Mouse (Mus musculus): ENCODE measurements around the gene Slc11a2. TPM values are rescaled to one million over a fixed set of nuclear protein-coding genes. Genes with fewer than 3 reads are reported as not detected.
"Not testable (repeated sequence)": the region's sequence is repeated elsewhere in the genome, so short reads cannot be mapped to it uniquely, and the experiment has no call there.

Gene Slc11a2
- total RNA-seq, 2 experiments from 2014 or later, result 38.4 to 52.0 TPM

DNA sequence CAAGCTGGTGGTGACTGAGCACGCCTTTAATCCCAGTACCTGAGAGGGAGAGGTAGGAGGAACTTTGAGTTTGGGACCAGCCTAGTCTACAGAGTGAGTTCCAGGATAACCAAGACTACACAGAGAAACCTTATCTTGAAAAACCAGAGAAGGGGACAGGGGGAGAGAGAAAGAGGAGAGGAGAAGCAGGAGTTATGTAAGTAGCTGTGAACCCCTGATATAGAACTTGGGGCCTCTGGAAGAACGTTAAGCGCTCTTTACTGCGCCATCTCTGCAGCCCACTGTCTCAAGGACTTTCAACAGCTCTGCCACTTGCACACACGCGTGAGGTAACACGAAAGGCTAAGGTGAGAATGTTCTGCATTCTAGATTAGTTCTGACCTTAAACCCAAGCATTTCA lies 33.3 kb downstream of the Slc11a2 start:
- TF ChIP-seq CTCF (IDR thresholded peaks at IDR 0.05), result no peak
- no peak for DNase-seq
- Histone ChIP-seq H3K4me3 (no peak overlapping the region), H3K27ac (no peak overlapping the region; the same call in 1 of the 2 replicates)
- intact Hi-C loops (cut with DNase I), result no loop called here

DNA sequence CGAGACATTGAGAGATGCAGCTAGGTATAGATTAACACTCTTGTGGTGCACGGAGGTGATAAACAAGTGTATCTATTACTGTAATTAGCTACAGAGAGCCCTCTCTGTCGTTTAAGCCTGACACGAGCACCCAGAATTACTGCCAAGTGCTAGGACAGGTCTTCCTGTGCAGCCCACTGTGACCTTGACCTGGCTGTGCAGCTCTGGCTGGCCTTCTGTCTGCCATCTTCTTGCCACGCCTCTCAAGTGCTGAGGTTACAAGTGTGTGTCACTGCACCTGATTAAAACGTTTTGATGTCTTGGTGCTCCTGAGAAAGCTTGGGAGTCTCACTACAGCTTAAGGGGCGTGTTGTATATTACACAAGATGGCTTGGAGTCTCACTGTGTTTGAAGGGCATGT lies 33.8 kb downstream of the Slc11a2 start:
- peak overlapping the region; percentile 73 for H3K27ac ChIP-seq
- intact Hi-C loops (cut with DNase I), result no loop called here
- H3K4me3 ChIP-seq, result no peak overlapping the region
- no peak for DNase-seq
- TF ChIP-seq CTCF (IDR thresholded peaks at IDR 0.05), result no peak

GRCm38 (mm10) chr15:100388886-100389285 lies 36.0 kb downstream of the Slc11a2 start:
- H3K4me3 ChIP-seq, result no peak overlapping the region
- intact Hi-C loops (cut with DNase I), result no loop called here
- H3K27ac ChIP-seq, result peak overlapping the region; percentile 73; the same call in 1 of the 2 replicates
- TF ChIP-seq CTCF (IDR thresholded peaks at IDR 0.05), result no peak
- no peak for DNase-seq

DNA sequence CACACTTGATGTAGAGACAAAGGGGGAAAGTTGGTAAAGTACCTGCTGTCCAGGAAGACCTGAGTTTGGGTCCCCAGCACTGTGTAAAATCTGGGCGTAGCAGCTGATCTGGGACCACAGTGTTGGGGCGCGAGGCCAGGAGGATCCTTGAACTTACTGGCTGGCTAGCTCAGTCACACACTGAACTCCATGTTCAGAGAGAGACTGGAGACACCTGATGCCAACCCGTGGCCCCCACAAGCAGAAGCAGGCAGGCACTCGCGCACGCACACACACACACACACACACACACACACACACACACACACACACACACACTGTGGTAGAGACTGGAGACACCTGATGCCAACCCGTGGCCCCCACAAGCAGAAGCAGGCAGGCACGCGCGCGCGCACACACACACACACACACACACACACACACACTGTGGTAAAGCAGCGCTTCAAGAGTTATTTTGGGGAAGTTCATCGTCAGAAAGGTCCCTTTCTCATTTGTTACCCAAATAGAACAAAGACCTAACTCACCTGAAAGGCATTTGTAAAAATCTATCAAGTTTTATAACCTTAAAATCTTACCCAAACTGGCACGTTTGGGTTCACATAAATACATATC lies 36.5 kb downstream of the Slc11a2 start:
- Histone ChIP-seq H3K4me3 (no peak overlapping the region), H3K27ac (no peak overlapping the region)
- no peak for DNase-seq
- intact Hi-C loops (cut with DNase I), result no loop called here
- TF ChIP-seq CTCF (IDR thresholded peaks at IDR 0.05), result no peak

GRCm38 (mm10) chr15:100387544-100388223 lies 37.2 kb downstream of the Slc11a2 start:
- no peak overlapping the region for H3K27ac ChIP-seq
- no peak for DNase-seq
- no peak for TF ChIP-seq CTCF (IDR thresholded peaks at IDR 0.05)
- no peak overlapping the region for H3K4me3 ChIP-seq
- intact Hi-C loops (cut with DNase I), result no loop called here

- H3K4me3 ChIP-seq, result no peak overlapping the region
- intact Hi-C loops (cut with DNase I), result no loop called here
- no peak for DNase-seq
- H3K27ac ChIP-seq, result no peak overlapping the region
- TF ChIP-seq CTCF (IDR thresholded peaks at IDR 0.05), result no peak
These were observed 39.2 kb downstream of the Slc11a2 start for GRCm38 (mm10) chr15:100385705-100386104.

DNA sequence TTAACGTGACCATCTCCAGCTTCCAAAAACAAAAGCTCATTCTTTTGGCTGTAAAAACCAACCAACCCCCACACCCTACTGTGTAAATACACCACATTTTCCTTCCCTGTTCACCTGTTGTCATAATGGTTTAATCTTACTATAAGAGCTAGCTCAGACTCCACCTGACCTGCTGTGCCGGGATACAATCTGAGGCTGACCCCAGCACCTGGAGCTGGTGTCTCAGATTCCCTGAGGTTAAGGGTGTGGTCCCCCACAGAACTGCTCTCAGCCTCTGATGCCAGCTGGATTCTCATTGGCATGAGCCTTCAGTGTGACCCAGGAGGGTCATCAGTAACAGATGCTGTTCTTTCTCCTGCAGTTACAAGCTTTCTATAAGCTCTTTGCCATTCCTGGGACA lies 44.8 kb downstream of the Slc11a2 start:
- DNase-seq, result no peak
- no peak overlapping the region for H3K4me3 ChIP-seq
- no peak for TF ChIP-seq CTCF (IDR thresholded peaks at IDR 0.05)
- H3K27ac ChIP-seq, result no peak overlapping the region
- intact Hi-C loops (cut with DNase I), result no loop called here

DNA sequence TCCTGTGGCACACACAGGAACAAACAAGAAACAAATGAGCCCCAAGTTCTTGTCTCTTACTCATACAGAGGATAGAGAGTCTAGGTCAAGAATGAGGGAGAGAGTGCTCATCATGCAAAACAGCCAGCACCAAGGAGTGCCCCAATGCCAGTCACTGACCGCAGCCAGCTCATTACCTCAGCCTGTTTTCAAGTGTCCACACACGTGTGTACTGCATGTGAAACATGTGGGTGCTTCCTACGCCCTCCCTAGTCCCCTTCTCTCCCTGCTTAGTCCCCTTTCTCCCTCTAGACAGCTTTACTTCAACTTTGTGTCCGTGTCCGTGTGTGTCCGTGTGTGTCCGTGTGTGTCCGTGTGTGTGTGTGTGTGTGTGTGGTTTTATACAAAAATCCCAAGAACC lies 45.2 kb downstream of the Slc11a2 start:
- DNase-seq, result no peak
- no peak overlapping the region for H3K27ac ChIP-seq
- H3K4me3 ChIP-seq, result no peak overlapping the region
- intact Hi-C loops (cut with DNase I), result loop anchor here (5.0 kb wide), 1 partner anchor 357 kb away; no protein-coding TSS in a partner anchor
- no peak for TF ChIP-seq CTCF (IDR thresholded peaks at IDR 0.05)

DNA sequence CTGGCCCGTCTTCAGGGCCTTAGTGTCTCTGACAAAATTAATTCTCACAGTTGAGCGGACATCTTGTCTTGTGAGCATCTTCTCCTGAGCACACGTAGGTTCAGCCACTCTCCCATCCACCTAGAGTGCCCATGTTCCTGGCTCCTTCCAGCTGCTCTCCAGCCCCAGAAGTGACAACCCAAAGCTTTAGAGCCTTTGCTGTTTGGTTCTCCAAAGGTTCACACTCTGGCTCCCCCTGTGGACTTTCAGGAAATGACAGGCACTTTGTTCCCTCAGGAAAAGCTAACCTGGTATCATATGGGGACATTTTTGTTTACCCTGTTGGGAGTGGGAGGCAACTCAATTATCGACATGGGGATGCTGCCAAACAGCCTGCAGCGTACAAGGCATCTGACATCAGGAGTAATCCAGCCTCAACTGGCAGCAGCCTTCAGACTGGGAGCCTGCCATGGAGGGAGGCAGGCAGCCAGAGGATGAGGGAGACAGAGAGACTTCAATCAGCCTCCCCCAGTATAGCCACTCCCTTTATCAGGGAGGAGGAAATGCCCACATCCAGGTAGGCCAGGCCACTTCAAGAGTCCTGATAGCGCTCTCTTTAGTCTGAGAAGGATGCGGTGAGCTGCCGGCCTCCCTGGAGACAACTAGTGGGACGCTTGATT lies 46.9 kb downstream of the Slc11a2 start:
- DNase-seq, result peak; percentile 36
- not testable (repeated sequence) for H3K27ac ChIP-seq, H3K4me3 ChIP-seq
- TF ChIP-seq CTCF (IDR thresholded peaks at IDR 0.05), result peak; percentile 31
- intact Hi-C loops (cut with DNase I), result loop anchor here (5.0 kb wide), 1 partner anchor 356 kb away; no protein-coding TSS in a partner anchor

DNA sequence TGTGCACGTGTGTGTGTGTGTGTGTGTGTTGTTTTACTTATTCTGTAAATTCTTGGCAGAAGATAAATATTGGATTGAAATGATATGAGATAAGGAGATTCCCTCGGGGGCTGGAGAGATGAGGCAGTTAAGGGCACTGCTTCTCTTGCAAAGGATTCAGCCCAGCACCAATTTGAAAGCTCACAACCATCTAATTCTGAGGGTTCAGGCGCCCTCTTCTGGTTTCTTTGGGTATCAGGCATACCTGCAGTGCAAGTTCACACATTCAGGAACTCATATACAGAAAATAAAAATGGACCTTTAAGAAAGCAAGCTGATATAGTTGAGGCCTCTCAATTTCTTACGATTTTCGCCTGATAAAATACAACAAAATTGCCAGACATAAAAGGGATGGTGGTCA lies 49.8 kb downstream of the Slc11a2 start:
- no peak overlapping the region for H3K27ac ChIP-seq
- no peak overlapping the region for H3K4me3 ChIP-seq
- peak; percentile 80 for TF ChIP-seq CTCF (IDR thresholded peaks at IDR 0.05)
- intact Hi-C loops (cut with DNase I), result loop anchor here (2.0 to 5.0 kb wide), 2 partner anchors 112 to 353 kb away; no protein-coding TSS in a partner anchor
- DNase-seq, result peak; percentile 70

DNA sequence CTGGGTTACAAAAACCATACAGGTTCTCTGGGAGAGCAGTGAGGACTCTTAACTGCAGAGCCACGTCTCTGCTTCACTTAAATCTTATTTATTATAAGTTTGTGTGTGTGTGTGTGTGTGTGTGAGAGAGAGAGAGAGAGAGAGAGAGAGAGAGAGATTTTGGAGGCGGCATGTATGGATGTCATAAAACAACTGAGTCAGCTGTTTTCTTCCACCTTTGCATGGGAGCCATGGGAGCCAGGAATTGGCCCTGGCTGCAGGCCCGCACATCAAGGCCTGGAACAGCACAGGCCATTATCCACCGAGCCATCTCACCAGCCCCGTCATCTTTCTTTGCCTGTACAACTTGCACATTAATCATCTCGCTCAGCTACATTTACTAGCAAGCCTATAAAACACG lies 57.8 kb downstream of the Slc11a2 start:
- Histone ChIP-seq H3K4me3 (no peak overlapping the region), H3K27ac (no peak overlapping the region)
- no peak for DNase-seq
- TF ChIP-seq CTCF (IDR thresholded peaks at IDR 0.05), result no peak
- intact Hi-C loops (cut with DNase I), result loop anchor here (5.0 kb wide), 1 partner anchor 35 kb away; the partner anchor contains the start of gene Mettl7a3

DNA sequence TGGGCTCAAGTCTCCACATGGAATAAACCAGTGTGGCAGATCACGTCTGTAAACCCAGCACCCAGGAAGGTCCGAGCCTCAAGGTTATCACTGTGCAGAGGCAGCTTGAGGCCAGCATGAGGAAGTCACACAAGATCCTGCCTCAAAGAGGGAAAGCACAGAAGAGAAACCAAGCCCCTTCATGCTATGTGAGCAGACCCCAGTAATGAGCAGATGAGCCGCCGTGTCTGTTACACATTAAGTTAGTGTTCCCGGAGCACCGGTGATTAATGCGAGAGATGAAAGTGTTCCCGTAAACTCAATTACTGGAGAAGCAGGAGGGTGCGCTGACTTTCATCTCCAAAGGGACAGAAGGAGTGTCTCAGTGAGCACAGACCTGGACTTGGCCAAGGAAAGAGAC lies 58.9 kb downstream of the Slc11a2 start:
- not testable (repeated sequence) for H3K27ac ChIP-seq, DNase-seq, H3K4me3 ChIP-seq
- intact Hi-C loops (cut with DNase I), result loop anchor here (5.0 kb wide), 1 partner anchor 34 kb away; the partner anchor contains the start of gene Mettl7a3

- no peak for TF ChIP-seq CTCF (IDR thresholded peaks at IDR 0.05)
- no peak within 1 kb of the TSS for H3K4me3 ChIP-seq
These were observed 60.6 kb downstream of the Slc11a2 start, which contains the start of gene Higd1c for GRCm38 (mm10) chr15:100364242-100364641. TSS of gene Higd1c (plus strand) at chr15:100364542.

More at GRCm38 (mm10) chr15:100364242-100364641, 60.6 kb downstream of the Slc11a2 start, which contains the start of gene Higd1c:
- no peak within 1 kb of the TSS for H3K27ac ChIP-seq
- DNase-seq, result no peak
- intact Hi-C loops (cut with DNase I), result no loop called here

Measured in gastrocnemius, adult 2 months (tissue).